Mouse (Mus musculus) CH12.LX (cell line): ENCODE results near the gene Hand1. TPM values are rescaled to one million over a fixed set of nuclear protein-coding genes. Genes with fewer than 3 reads are reported as not detected.

ENCODE experiments used
- DNase-seq: peaks from one replicate; pipeline ENCODE4 v3.0.0-alpha.2; 2013; ENCODE audit errors: extremely low read depth
- H3K27ac ChIP-seq: 2 replicates; pipeline ENCODE4 v1.5.1; 2012; ENCODE audit warnings: low read depth, mild to moderate bottlenecking, control low read depth, moderate library complexity; ENCODE audit not compliant: insufficient read depth
- H3K27me3 ChIP-seq: replicated peaks from 2 replicates; pipeline ENCODE3; 2012; ENCODE audit warnings: inconsistent platforms
- H3K36me3 ChIP-seq, 2 experiments: replicated peaks in 1 of 2; 2 replicates each; pipeline versions ENCODE3 to v1.6.1; 2012; ENCODE audit warnings: inconsistent platforms in 1 of 2, low read length in 1 of 2, mild to moderate bottlenecking in 1 of 2, mixed read lengths in 1 of 2, moderate library complexity in 1 of 2; ENCODE audit not compliant: control insufficient read depth in 1 of 2, insufficient read depth in 1 of 2
- H3K4me1 ChIP-seq, 2 experiments: 2 replicates each; pipeline ENCODE4 v1.6.1; 2012; ENCODE audit warnings: inconsistent platforms in 1 of 2, moderate library complexity in 1 of 2; ENCODE audit not compliant: insufficient read depth in 2 of 2, control insufficient read depth in 1 of 2
- H3K4me2 ChIP-seq: 2 replicates; pipeline ENCODE4 v1.6.1; 2012; ENCODE audit warnings: low read depth, mild to moderate bottlenecking, control low read depth; ENCODE audit not compliant: poor library complexity, insufficient read depth, severe bottlenecking
- H3K4me3 ChIP-seq, 3 experiments: fragments of 150-350 bp in 1 of 3; sonication (generic) in 1 of 3; replicated peaks in 1 of 3; 2 replicates each; pipeline versions ENCODE3 to v1.5.1; 2011 to 2012; ENCODE audit warnings: low read depth in 2 of 3, low read length in 2 of 3, mild to moderate bottlenecking in 2 of 3, moderate library complexity in 2 of 3, control low read depth in 1 of 3, improper control_type of control experiment in 1 of 3, inconsistent platforms in 1 of 3, mixed read lengths in 1 of 3; ENCODE audit not compliant: poor library complexity in 1 of 3
- H3K79me2 ChIP-seq: replicated peaks from 2 replicates; pipeline ENCODE4 v1.6.1; 2012; ENCODE audit warnings: mild to moderate bottlenecking, moderate library complexity; ENCODE audit not compliant: control insufficient read depth, poor library complexity, insufficient read depth, severe bottlenecking; ENCODE audit errors: extremely low read depth
- H3K9ac ChIP-seq: 2 replicates; pipeline ENCODE4 v1.6.1; 2012; ENCODE audit warnings: low read depth, mild to moderate bottlenecking, control low read depth, moderate library complexity; ENCODE audit not compliant: insufficient read depth
- H3K9me3 ChIP-seq: replicated peaks from 2 replicates; pipeline ENCODE3; 2012; ENCODE audit warnings: low read length, inconsistent platforms, mixed read lengths
- CTCF ChIP-seq, 2 experiments: IDR thresholded peaks in 1 of 2; conservative IDR thresholded peaks in 1 of 2; 2 replicates each; pipeline ENCODE4 v1.5.1; 2011 to 2012; ENCODE audit warnings: low read depth in 2 of 2, low read length in 2 of 2, improper control_type of control experiment in 1 of 2, inconsistent platforms in 1 of 2, mild to moderate bottlenecking in 1 of 2, moderate library complexity in 1 of 2
- E2F4 ChIP-seq: IDR thresholded peaks from 2 replicates; pipeline ENCODE4 v1.6.1; 2011; ENCODE audit warnings: low read depth, low read length, improper control_type of control experiment; ENCODE audit not compliant: insufficient replicate concordance
- GABPA ChIP-seq: IDR thresholded peaks from 2 replicates; pipeline ENCODE4 v1.6.1; 2012; ENCODE audit warnings: low read depth, low read length, improper control_type of control experiment, inconsistent platforms; ENCODE audit not compliant: insufficient replicate concordance
- HCFC1 ChIP-seq: IDR thresholded peaks from 2 replicates; pipeline ENCODE4 v1.6.1; 2012; ENCODE audit warnings: low read depth, mild to moderate bottlenecking, inconsistent platforms, low read length, improper control_type of control experiment
- JUN ChIP-seq: IDR thresholded peaks from 2 replicates; pipeline ENCODE4 v1.6.1; 2011; ENCODE audit warnings: low read depth, mild to moderate bottlenecking, low read length, improper control_type of control experiment, moderate library complexity; ENCODE audit not compliant: insufficient read depth
- JUND ChIP-seq: conservative IDR thresholded peaks from 2 replicates; pipeline ENCODE4 v1.6.1; 2011; ENCODE audit warnings: low read depth, low read length, improper control_type of control experiment
- MAX ChIP-seq: IDR thresholded peaks from 2 replicates; pipeline ENCODE4 v1.6.1; 2011; ENCODE audit warnings: low read length, improper control_type of control experiment
- MAZ ChIP-seq: IDR thresholded peaks from 2 replicates; pipeline ENCODE4 v1.6.1; 2012; ENCODE audit warnings: low read depth, mild to moderate bottlenecking, inconsistent platforms, low read length, improper control_type of control experiment, moderate library complexity
- MEF2A ChIP-seq: IDR thresholded peaks from 2 replicates; pipeline ENCODE4 v1.6.1; 2014; ENCODE audit warnings: low read depth, mild to moderate bottlenecking, inconsistent platforms, low read length, improper control_type of control experiment, borderline replicate concordance
- MXI1 ChIP-seq: IDR thresholded peaks from 2 replicates; pipeline ENCODE4 v1.6.1; 2011; ENCODE audit warnings: mild to moderate bottlenecking, low read depth, low read length, improper control_type of control experiment
- MYC ChIP-seq: IDR thresholded peaks from 2 replicates; pipeline ENCODE4 v1.6.1; 2011; ENCODE audit warnings: low read depth, mild to moderate bottlenecking, improper control_type of control experiment, low read length
- NRF1 ChIP-seq: IDR thresholded peaks from 2 replicates; pipeline ENCODE4 v1.6.1; 2014; ENCODE audit warnings: low read depth, mild to moderate bottlenecking, inconsistent platforms, low read length, improper control_type of control experiment, moderate library complexity
- POLR2A ChIP-seq: IDR thresholded peaks from 2 replicates; pipeline ENCODE4 v1.6.1; 2011; ENCODE audit warnings: low read depth, mild to moderate bottlenecking, improper control_type of control experiment, low read length
- POLR2AphosphoS2 ChIP-seq: IDR thresholded peaks from 2 replicates; pipeline ENCODE4 v1.6.1; 2011; ENCODE audit warnings: low read depth, low read length, improper control_type of control experiment
- SIN3A ChIP-seq: IDR thresholded peaks from 2 replicates; pipeline ENCODE4 v1.6.1; 2012; ENCODE audit warnings: low read length, improper control_type of control experiment, inconsistent platforms
- UBTF ChIP-seq: IDR thresholded peaks from 2 replicates; pipeline ENCODE4 v1.6.1; 2012; ENCODE audit warnings: low read depth, mild to moderate bottlenecking, inconsistent platforms, low read length, improper control_type of control experiment, moderate library complexity
- USF1 ChIP-seq: IDR thresholded peaks from 2 replicates; pipeline ENCODE4 v1.6.1; 2014; ENCODE audit warnings: low read depth, mild to moderate bottlenecking, inconsistent platforms, low read length, improper control_type of control experiment
- USF2 ChIP-seq: conservative IDR thresholded peaks from 2 replicates; pipeline ENCODE4 v1.6.1; 2011; ENCODE audit warnings: low read depth, low read length, improper control_type of control experiment
- ZNF384 ChIP-seq: IDR thresholded peaks from 2 replicates; pipeline ENCODE4 v1.6.1; 2012; ENCODE audit warnings: low read depth, low read length, improper control_type of control experiment, inconsistent platforms
- dilution Hi-C: fragments of 300-500 bp; cut with MboI; formaldehyde crosslinking; loops from 2 replicates; pipeline ENCODE4 v1.14.3; 2020; ENCODE audit warnings: low sequenced_read_pairs; ENCODE audit not compliant: extremely low pct_unique_long_range_greater_than_20kb, extremely low pct_ligation_motif_present
- in situ Hi-C: fragments of 300-500 bp; cut with MboI; formaldehyde crosslinking; loops from 3 replicates; pipeline ENCODE4 v1.14.3; 2019; ENCODE audit warnings: low sequenced_read_pairs, low pct_ligation_motif_present, low pct_unique_long_range_greater_than_20kb, mixed read lengths
- polyA plus RNA-seq: library from polyadenylated mRNA; unstranded; fragments of >175 nt; gene quantifications from 2 replicates; pipeline ENCODE4 v1.2.1, GENCODE M21; 2012; ENCODE audit warnings: low read depth; ENCODE audit not compliant: insufficient read length
- total RNA-seq, 2 experiments: library from RNA; depleted of rRNA; stranded (reverse); fragments of 300-350 nt in 1 of 2; fragments of >200 nt in 1 of 2; gene quantifications; 2 replicates each; pipeline ENCODE4 v1.2.3; 2012 to 2014

Hand1 gene
- total and polyA plus RNA-seq, 3 experiments, result not detected

- no peak for DNase-seq
- Histone ChIP-seq H3K36me3 (no peaks in the 10 kb centered on the region), H3K4me3 (no peak overlapping the region), H3K27ac (no peak overlapping the region), H3K9me3 (no peaks in the 10 kb centered on the region), H3K9ac (no peak overlapping the region), H3K27me3 (peaks cover 13% of the 10 kb centered on the region), H3K79me2 (no peaks in the 10 kb centered on the region), H3K4me1 (peaks cover 4 to 15% of the 10 kb centered on the region in 2 experiments; a peak in 3 of 4 replicates), H3K4me2 (no peak overlapping the region)
- in situ Hi-C loops (no loop called here), dilution Hi-C loops (no loop called here)
- no peak for TF ChIP-seq UBTF
- TF ChIP-seq HCFC1, result no peak
- no peak for TF ChIP-seq POLR2A
- TF ChIP-seq MAZ, result no peak
- TF ChIP-seq USF2, result no peak
- TF ChIP-seq MXI1, result no peak
- TF ChIP-seq JUN, result no peak
Observed at GRCm38 (mm10) chr11:57797828-57798227, 34.8 kb downstream of the Hand1 start.

DNA sequence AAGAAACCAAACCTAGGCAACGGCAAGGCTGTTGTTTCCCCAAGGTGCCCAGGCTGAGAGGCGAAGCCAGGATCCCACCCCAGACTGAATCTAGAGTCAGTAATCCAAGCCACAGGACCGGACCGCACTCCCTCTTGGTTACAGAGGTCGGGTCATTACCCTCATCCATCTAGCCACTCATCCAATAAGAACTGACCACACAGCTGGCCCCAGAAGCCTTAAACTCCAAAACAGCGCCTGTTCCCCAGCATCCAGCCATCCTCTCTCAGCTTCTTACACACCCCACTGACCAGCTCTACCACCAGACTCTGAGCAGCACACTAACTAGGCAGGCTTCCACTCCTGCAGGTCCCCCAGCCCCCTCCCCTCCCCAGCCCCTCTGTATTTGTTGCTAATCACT is 37.5 kb downstream of the Hand1 start:
- dilution Hi-C loops (no loop called here), in situ Hi-C loops (no loop called here)
- Histone ChIP-seq H3K27me3 (peaks cover 2% of the 10 kb centered on the region), H3K9ac (no peak overlapping the region), H3K4me3 (no peak overlapping the region), H3K27ac (no peak overlapping the region), H3K9me3 (no peaks in the 10 kb centered on the region), H3K4me1 (peaks cover 2% of the 10 kb centered on the region in 2 experiments; a peak in 2 of 4 replicates), H3K79me2 (no peaks in the 10 kb centered on the region), H3K36me3 (no peaks in the 10 kb centered on the region), H3K4me2 (no peak overlapping the region)
- DNase-seq, result no peak
- TF ChIP-seq ZNF384 (no peak), POLR2AphosphoS2 (no peak), SIN3A (no peak), MAZ (no peak), E2F4 (no peak), MAX (no peak), CTCF (conservative IDR thresholded peaks at IDR 0.05 in 1 of 2, IDR thresholded peaks at IDR 0.05 in 1 of 2; ENCODE audit: low read depth in 2 of 2, low read length in 2 of 2) (no peak), NRF1 (no peak), MEF2A (no peak), USF2 (no peak), USF1 (no peak), JUN (no peak), GABPA (no peak), JUND (no peak), MYC (no peak), UBTF (no peak)
